Mouse (Mus musculus): ENCODE results near the gene Tbce.

GRCm38 (mm10) chr13:14011454-14011995, 27.9 kb downstream of the Tbce start:
- no peak for TF ChIP-seq CTCF (IDR thresholded peaks at IDR 0.05; ENCODE audit: low read depth)
- no peak for TF ChIP-seq EP300 (IDR thresholded peaks at IDR 0.05; ENCODE audit: low read depth)
